Mouse (Mus musculus): ENCODE measurements around the gene Shc2.

- TF ChIP-seq USF1 (IDR thresholded peaks at IDR 0.05; ENCODE audit: low read depth, low read length) (no peak), UBTF (IDR thresholded peaks at IDR 0.05; ENCODE audit: borderline replicate concordance, insufficient read depth, low read depth, low read length) (no peak), EP300 (IDR thresholded peaks at IDR 0.05; ENCODE audit: low read depth in 1 of 2, low read length in 2 of 2) (no peak), POLR2A (IDR thresholded peaks at IDR 0.05; ENCODE audit: control insufficient read depth in 1 of 2, insufficient read depth in 1 of 2, low read depth in 1 of 2, low read length in 2 of 2, poor library complexity in 1 of 2) (0 out of 4 replicates have a peak, but pooled peaks of 1 of the 2 experiments have one; percentile 5), USF2 (IDR thresholded peaks at IDR 0.05; ENCODE audit: borderline replicate concordance in 1 of 2, insufficient read depth in 1 of 2, low read depth in 1 of 2, low read length in 2 of 2) (no peak), CTCF (IDR thresholded peaks at IDR 0.05 in 2 of 3, conservative IDR thresholded peaks at IDR 0.05 in 1 of 3; ENCODE audit: control insufficient read depth in 1 of 3, insufficient read depth in 1 of 3, low read depth in 2 of 3, low read length in 3 of 3, poor library complexity in 1 of 3, severe bottlenecking in 1 of 3) (no peak), ELF1 (IDR thresholded peaks at IDR 0.05; ENCODE audit: low read depth, low read length) (no peak), MAFK (IDR thresholded peaks at IDR 0.05; ENCODE audit: borderline replicate concordance, low read depth, low read length) (no peak), MXI1 (IDR thresholded peaks at IDR 0.05; ENCODE audit: low read depth, low read length) (peak; percentile 63), TBP (IDR thresholded peaks at IDR 0.05; ENCODE audit: low read depth, low read length) (no peak), ZC3H11A (IDR thresholded peaks at IDR 0.05; ENCODE audit: low read depth, low read length) (no peak), SMC3 (IDR thresholded peaks at IDR 0.05; ENCODE audit: low read depth, low read length) (no peak)
Measured at GRCm38 (mm10) chr10:79682551-79682915, 44.8 kb upstream of the Shc2 start.
